Mouse (Mus musculus) kidney, postnatal 25 days (tissue): ENCODE data around the gene Map3k11.

Source experiments
- DNase-seq, 2 experiments: peaks; one replicate each; pipeline ENCODE4 v3.0.0; 2021; ENCODE audit warnings: mixed read lengths in 2 of 2

Gene Map3k11

DNA sequence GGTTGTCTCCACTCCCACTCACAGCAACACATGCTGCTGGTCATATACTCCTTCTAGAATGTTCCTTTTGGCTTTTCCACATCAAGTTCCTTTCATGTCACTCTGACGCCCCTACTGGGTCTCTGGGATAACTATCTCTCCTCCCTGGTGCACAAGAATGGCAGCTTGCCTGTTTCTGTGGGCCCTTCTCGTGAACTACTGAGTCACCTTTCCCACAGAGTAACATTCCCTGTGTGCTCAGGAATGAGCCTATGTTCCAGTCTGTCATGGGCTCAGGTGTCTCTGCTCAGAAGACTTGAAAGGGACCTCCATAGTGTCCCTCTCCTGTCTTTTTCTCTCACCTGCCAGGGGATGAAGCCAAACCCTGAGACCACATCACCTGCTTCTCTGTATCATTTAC lies 50.9 kb downstream of the Map3k11 start:
- no peak for DNase-seq

DNA sequence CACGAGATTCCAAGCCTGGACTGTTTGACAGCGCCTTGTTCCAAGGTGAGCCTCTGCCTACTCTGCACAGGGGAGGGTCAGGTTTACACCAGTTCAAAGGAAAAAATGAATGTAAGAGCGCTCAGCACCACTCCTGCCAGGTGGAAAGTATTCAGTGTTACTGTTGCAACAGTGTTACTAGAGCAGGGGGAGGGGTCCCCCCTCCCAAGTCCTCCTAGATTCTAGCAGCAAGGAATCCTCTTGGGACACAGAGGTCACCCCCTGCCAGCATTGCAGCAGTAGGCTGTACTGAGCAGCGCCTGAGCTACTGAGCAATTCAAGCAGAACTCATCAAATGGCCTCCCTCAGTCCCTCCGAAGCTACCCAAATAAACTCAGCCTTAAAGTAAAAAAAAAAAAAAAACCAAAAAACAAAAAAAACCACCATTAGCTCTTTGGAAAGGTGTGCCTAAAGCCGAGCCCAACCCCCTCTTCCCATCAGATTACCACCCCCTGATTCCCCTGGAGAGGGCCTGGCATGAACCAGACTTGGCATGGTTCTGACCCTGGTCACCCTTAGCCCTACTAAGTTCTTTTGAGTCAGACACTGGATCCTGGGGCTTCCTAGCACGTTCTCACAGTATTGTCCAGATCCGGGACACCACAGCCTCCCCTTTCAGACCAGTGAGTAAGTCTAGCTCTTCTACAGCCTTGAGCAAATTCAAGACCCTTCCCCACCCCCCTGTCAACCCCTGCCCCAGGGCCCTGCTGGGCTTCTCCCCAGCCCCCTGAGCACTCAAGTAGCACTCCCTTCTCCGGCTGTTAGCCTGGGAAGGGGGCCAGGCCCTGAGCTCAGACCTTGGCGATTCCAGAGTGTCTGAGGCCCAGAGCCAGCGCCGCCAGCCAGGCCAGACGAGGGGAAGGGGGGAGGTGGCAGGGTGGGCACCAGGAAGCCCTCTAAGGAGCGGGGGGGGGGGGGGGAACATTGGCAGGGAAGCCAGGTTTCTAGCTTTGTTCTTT lies 52.1 kb downstream of the Map3k11 start, which contains the start of gene Ltbp3:
Gene Ltbp3, plus strand, starts transcription at position 585 of the 998 bp plus-strand sequence.
- peak; percentile 29 to 76 for DNase-seq

DNA sequence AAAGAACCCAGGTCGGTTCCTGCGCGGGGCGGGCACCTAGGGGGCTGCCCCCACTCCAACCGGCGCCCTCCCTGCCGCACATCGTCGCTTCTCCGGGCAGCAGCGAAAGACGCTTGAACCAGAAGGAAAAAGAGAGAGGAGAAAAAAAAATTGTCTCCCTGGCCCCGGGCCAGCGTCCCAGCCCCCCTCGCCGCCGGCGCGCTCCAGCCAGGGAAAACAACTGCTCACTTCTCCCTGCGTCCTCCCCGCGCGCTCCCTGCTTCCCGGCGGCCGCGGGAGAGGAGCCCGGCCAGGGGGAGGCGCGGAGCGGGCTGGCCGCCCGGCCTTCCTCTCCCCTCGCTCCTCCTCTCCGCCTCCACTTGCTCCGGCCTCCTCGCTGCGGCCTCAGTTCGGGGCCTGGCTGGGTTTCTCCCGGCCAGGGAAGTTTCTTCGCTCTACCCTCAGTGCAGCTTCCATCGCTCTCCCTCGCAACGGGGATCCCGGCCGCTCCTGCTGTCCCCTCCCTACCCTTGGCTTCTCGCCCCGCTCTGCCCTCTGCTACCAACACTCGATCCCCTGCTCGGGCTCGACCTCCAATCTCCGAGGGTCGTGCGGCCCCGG lies 53.2 kb downstream of the Map3k11 start:
- DNase-seq = peak; percentile 69 to 88

DNA sequence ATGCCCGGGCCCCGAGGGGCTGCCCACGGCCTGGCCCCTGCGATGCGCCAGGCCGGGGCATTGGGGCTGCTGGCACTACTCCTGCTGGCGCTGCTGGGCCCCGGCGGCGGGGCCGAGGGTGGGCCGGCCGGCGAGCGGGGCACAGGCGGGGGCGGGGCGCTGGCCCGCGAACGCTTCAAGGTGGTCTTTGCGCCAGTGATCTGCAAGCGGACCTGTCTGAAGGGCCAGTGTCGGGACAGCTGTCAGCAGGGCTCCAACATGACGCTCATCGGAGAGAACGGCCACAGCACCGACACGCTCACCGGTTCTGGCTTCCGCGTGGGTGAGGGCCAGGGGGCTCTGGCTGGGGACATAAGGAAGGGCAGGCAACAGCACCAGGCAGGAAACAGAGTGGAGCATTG lies 53.7 kb downstream of the Map3k11 start:
- DNase-seq = no peak

DNA sequence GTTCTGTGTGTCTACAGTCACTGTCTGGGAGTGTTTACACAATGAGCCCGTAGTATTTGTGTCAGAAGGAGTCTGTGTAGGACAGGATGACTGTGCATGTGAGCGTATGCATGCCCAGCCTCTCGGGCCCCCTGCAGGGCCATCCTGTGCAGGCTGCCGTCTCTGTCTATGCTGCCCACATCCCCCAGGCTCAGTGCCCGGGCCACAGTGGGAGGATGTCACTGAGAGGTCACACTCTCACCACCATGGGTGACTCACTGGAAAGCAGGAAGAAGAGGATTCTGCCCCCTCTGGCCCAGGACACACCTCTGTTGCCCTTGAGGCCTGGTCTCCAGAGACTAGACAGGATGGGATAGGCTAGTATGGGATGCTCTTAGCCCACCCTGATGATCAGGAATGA lies 55.0 kb downstream of the Map3k11 start:
- DNase-seq = peak in 1 of 2 experiments; percentile 67

DNA sequence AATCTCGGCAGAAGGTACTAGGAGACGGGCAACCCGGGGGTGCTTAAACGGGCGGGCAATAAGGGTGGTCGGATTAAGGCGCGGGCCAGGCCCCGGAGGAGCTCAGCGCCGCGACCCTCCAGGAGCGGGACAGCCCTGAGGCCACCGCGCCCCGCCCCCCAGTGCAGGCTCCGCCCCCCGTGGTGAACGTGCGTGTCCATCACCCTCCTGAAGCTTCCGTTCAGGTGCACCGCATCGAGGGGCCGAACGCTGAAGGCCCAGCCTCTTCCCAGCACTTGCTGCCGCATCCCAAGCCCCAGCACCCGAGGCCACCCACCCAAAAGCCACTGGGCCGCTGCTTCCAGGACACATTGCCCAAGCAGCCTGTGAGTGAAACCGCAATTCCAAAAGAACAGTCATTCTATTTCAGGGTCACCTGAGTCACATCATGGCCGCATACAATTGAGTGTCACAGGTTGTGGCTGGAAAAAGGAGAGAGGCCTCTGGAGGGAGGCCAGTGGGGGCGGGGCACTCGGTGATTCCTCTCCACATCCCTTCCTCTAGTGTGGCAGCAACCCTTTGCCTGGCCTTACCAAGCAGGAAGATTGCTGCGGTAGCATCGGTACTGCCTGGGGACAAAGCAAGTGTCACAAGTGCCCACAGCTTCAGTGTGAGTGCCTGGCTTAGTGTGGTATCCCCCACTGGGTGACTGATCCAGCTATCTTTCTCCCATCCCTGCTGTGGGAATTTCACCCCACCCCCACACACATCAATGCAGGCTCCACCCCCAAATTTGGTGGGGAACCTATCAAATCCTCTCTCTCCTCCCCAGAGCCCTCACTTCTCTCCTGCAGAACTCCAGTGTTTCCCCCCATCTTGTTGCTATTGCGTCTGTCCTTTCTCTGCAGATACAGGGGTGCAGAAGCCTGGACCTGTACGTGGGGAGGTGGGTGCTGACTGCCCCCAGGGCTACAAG lies 57.5 kb downstream of the Map3k11 start:
- no peak for DNase-seq

DNA sequence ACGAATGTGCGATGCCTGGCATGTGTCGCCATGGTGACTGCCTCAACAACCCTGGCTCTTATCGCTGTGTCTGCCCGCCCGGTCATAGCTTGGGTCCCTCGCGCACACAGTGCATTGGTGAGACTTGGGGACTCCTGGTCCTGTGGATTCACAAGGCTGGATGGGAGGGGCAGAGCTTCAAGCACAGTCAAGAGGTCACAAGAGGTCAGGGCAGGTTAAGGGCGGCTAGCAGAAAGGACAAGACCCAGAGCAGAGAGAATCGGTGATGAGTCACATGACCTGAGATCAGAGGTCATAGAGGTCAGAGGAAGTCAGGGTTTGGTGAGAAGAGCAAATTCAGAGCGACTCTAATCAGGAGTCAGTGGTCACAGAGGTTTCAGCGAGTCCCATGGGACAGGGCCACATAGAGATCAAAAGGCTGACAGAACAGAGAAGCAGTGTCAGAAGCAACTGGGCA lies 58.4 kb downstream of the Map3k11 start:
- DNase-seq = no peak

DNA sequence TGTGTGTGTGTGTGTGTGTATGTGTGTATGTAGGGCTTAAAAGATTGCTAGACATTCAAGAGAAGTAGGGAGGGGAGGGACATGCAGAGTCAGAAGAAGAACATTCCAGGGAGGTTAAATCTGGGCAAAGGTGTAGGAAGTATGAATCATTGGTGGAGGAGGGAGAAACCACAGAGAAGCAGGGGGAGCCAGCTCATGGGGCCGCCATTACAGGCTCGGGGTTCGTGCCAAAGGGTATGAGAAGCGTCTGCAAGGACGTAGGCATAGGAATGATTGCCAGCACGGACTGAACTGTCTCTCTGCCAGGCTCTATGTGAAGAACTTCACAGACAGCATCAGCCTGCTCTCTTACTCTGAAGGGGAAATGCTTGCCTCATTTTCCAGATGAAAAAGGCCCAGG lies 60.9 kb downstream of the Map3k11 start:
- DNase-seq = no peak

DNA sequence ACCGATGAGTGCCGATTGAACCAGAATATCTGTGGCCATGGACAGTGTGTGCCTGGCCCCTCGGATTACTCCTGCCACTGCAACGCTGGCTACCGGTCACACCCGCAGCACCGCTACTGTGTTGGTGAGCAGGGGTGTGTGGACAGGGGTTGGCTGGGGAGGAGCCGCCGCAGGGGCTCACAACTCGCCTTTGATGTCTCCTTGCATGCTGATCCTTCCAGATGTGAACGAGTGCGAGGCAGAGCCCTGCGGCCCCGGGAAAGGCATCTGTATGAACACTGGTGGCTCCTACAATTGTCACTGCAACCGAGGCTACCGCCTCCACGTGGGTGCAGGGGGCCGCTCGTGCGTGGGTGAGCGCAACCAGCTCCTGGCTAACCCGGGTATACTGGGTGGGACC lies 62.4 kb downstream of the Map3k11 start:
- no peak for DNase-seq

DNA sequence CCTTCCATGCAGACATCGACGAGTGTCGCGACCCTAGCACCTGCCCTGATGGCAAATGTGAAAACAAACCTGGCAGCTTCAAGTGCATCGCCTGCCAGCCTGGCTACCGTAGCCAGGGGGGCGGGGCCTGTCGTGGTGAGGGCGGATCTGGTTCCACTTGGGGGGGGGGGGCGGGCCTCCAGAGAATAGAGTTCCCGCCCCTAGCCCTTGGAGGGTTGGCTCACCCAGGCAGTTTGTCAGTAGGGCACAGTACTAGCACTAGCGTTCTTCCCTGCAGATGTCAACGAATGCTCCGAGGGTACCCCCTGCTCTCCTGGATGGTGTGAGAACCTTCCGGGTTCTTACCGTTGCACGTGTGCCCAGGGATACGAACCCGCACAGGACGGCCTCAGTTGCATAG lies 63.2 kb downstream of the Map3k11 start:
- peak; percentile 75 to 85 for DNase-seq
